Mouse (Mus musculus): Measurements from ENCODE around the gene Hspa1a. TPM values are rescaled to one million over a fixed set of nuclear protein-coding genes. Genes with fewer than 3 reads are reported as not detected.
"Not testable (repeated sequence)": the region's sequence is repeated elsewhere in the genome, so short reads cannot be mapped to it uniquely, and the experiment has no call there.

Hspa1a gene
- total and polyA plus RNA-seq, 2 experiments from 2014 or later: 2.5 to 10.2 TPM

- Histone ChIP-seq H3K4me2 (ENCODE audit: low read depth, low read length) (no peak overlapping the region), H3K36me3 (replicated peaks; ENCODE audit: control insufficient read depth, insufficient read depth, low read length) (no peaks in the 10 kb centered on the region), H3K9me3 (replicated peaks; ENCODE audit: control insufficient read depth, low read length) (no peaks in the 10 kb centered on the region), H3K27me3 (ENCODE audit: control insufficient read depth, insufficient read depth, low read length) (peaks cover 5% of the 10 kb centered on the region), H3K27ac (ENCODE audit: low read depth) (no peak overlapping the region), H3K4me3 (ENCODE audit: low read depth, low read length) (no peak overlapping the region), H3K4me1 (ENCODE audit: control insufficient read depth, insufficient read depth) (peaks cover 8% of the 10 kb centered on the region; the same call in 1 of the 2 replicates), H3K9ac (replicated peaks; ENCODE audit: low read depth, low read length) (no peak overlapping the region)
- ATAC-seq (ENCODE audit: insufficient read depth, low read depth): no peak
- TF ChIP-seq CTCF (IDR thresholded peaks at IDR 0.05; ENCODE audit: low read depth) (no peak), EP300 (IDR thresholded peaks at IDR 0.05; ENCODE audit: low read depth) (no peak)
- no peak for DNase-seq (ENCODE audit: low spot score)
- WGBS: 75% methylated on average over 1 of the region's 1 CpGs
Measured at GRCm38 (mm10) chr17:34962841-34963240, 9.1 kb downstream of the Hspa1a start.

- DNase-seq (ENCODE audit: low spot score) (peak; percentile 33), ATAC-seq (ENCODE audit: insufficient read depth, low read depth) (no peak)
- WGBS: 30% methylated on average over 3 of the region's 3 CpGs
- no peak overlapping the region for H3K4me3 ChIP-seq (ENCODE audit: low read depth, low read length)
- no peak overlapping the region for H3K9ac ChIP-seq (replicated peaks; ENCODE audit: low read depth, low read length)
- H3K36me3 ChIP-seq (replicated peaks; ENCODE audit: control insufficient read depth, insufficient read depth, low read length): no peaks in the 10 kb centered on the region
- peak overlapping the region; percentile 92; the same call in 1 of the 2 replicates for H3K27ac ChIP-seq (ENCODE audit: low read depth)
- TF ChIP-seq CTCF (IDR thresholded peaks at IDR 0.05; ENCODE audit: low read depth) (no peak), EP300 (IDR thresholded peaks at IDR 0.05; ENCODE audit: low read depth) (no peak)
- H3K4me1 ChIP-seq (ENCODE audit: control insufficient read depth, insufficient read depth): peaks cover 8% of the 10 kb centered on the region; the same call in 1 of the 2 replicates
- no peaks in the 10 kb centered on the region for H3K9me3 ChIP-seq (replicated peaks; ENCODE audit: control insufficient read depth, low read length)
- H3K27me3 ChIP-seq (ENCODE audit: control insufficient read depth, insufficient read depth, low read length): no peaks in the 10 kb centered on the region
- no peak overlapping the region for H3K4me2 ChIP-seq (ENCODE audit: low read depth, low read length)
Measured at GRCm38 (mm10) chr17:34962125-34962524, 9.8 kb downstream of the Hspa1a start.

- Histone ChIP-seq H3K4me1 (ENCODE audit: control insufficient read depth, insufficient read depth) (peaks cover 8% of the 10 kb centered on the region; the same call in 1 of the 2 replicates), H3K27me3 (ENCODE audit: control insufficient read depth, insufficient read depth, low read length) (no peaks in the 10 kb centered on the region), H3K9me3 (replicated peaks; ENCODE audit: control insufficient read depth, low read length) (no peaks in the 10 kb centered on the region), H3K36me3 (replicated peaks; ENCODE audit: control insufficient read depth, insufficient read depth, low read length) (no peaks in the 10 kb centered on the region), H3K9ac (replicated peaks; ENCODE audit: low read depth, low read length) (no peak overlapping the region), H3K4me3 (ENCODE audit: low read depth, low read length) (no peak overlapping the region), H3K4me2 (ENCODE audit: low read depth, low read length) (no peak overlapping the region), H3K27ac (ENCODE audit: low read depth) (peak overlapping the region; percentile 92)
- DNase-seq (ENCODE audit: low spot score): no peak
- TF ChIP-seq CTCF (IDR thresholded peaks at IDR 0.05; ENCODE audit: low read depth) (no peak), EP300 (IDR thresholded peaks at IDR 0.05; ENCODE audit: low read depth) (no peak)
- ATAC-seq (ENCODE audit: insufficient read depth, low read depth): no peak
Measured at GRCm38 (mm10) chr17:34960702-34961493, 11.1 kb downstream of the Hspa1a start.

- Histone ChIP-seq H3K9ac (replicated peaks; ENCODE audit: low read depth, low read length) (peak overlapping the region; percentile 55), H3K27ac (ENCODE audit: low read depth) (peak overlapping the region; percentile 92), H3K9me3 (replicated peaks; ENCODE audit: control insufficient read depth, low read length) (no peaks in the 10 kb centered on the region), H3K36me3 (replicated peaks; ENCODE audit: control insufficient read depth, insufficient read depth, low read length) (no peaks in the 10 kb centered on the region), H3K4me1 (ENCODE audit: control insufficient read depth, insufficient read depth) (peaks cover 8% of the 10 kb centered on the region; the same call in 1 of the 2 replicates), H3K4me2 (ENCODE audit: low read depth, low read length) (peak overlapping the region; percentile 68), H3K4me3 (ENCODE audit: low read depth, low read length) (peak overlapping the region; percentile 57), H3K27me3 (ENCODE audit: control insufficient read depth, insufficient read depth, low read length) (no peaks in the 10 kb centered on the region)
- TF ChIP-seq CTCF (IDR thresholded peaks at IDR 0.05; ENCODE audit: low read depth) (no peak), EP300 (IDR thresholded peaks at IDR 0.05; ENCODE audit: low read depth) (no peak)
- no peak for ATAC-seq (ENCODE audit: insufficient read depth, low read depth)
- WGBS: 11% methylated on average over 12 of the region's 12 CpGs
- peak; percentile 45 for DNase-seq (ENCODE audit: low spot score)
Measured at GRCm38 (mm10) chr17:34959881-34960515, 12.0 kb downstream of the Hspa1a start.

GRCm38 (mm10) chr17:34959130-34959778 lies 12.7 kb downstream of the Hspa1a start, which contains the start of gene Hspa1b:
Gene Hspa1b (minus strand): TSS chr17:34959238.
- peak within 1 kb of the TSS; percentile 92 for H3K27ac ChIP-seq (ENCODE audit: low read depth)
- H3K4me2 ChIP-seq (ENCODE audit: low read depth, low read length): peak within 1 kb of the TSS; percentile 68
- not testable (repeated sequence) for H3K36me3 ChIP-seq (replicated peaks; ENCODE audit: control insufficient read depth, insufficient read depth, low read length); H3K9me3 ChIP-seq (replicated peaks; ENCODE audit: control insufficient read depth, low read length); H3K27me3 ChIP-seq (ENCODE audit: control insufficient read depth, insufficient read depth, low read length); H3K4me1 ChIP-seq (ENCODE audit: control insufficient read depth, insufficient read depth)
- peak within 1 kb of the TSS; percentile 55 for H3K9ac ChIP-seq (replicated peaks; ENCODE audit: low read depth, low read length)
- ATAC-seq (ENCODE audit: insufficient read depth, low read depth) (peak; percentile 92), DNase-seq (ENCODE audit: low spot score) (peak; percentile 87)
- under 1% methylated on average over 28 of the region's 32 CpGs for WGBS
- peak within 1 kb of the TSS; percentile 57 for H3K4me3 ChIP-seq (ENCODE audit: low read depth, low read length)

- Histone ChIP-seq H3K4me3 (ENCODE audit: low read depth, low read length) (peak overlapping the region; percentile 57), H3K4me2 (ENCODE audit: low read depth, low read length) (peak overlapping the region; percentile 68)
- H3K36me3 ChIP-seq (replicated peaks; ENCODE audit: control insufficient read depth, insufficient read depth, low read length); H3K27ac ChIP-seq (ENCODE audit: low read depth); H3K9ac ChIP-seq (replicated peaks; ENCODE audit: low read depth, low read length); DNase-seq (ENCODE audit: low spot score); H3K27me3 ChIP-seq (ENCODE audit: control insufficient read depth, insufficient read depth, low read length); H3K4me1 ChIP-seq (ENCODE audit: control insufficient read depth, insufficient read depth); H3K9me3 ChIP-seq (replicated peaks; ENCODE audit: control insufficient read depth, low read length): not testable (repeated sequence)
- ATAC-seq (ENCODE audit: insufficient read depth, low read depth): peak; percentile 10
- 1% methylated on average over 18 of the region's 47 CpGs for WGBS
Measured at GRCm38 (mm10) chr17:34958734-34959129, 13.2 kb downstream of the Hspa1a start.

GRCm38 (mm10) chr17:34957966-34958365 lies 14.0 kb downstream of the Hspa1a start:
- not testable (repeated sequence) for H3K9me3 ChIP-seq (replicated peaks; ENCODE audit: control insufficient read depth, low read length); ATAC-seq (ENCODE audit: insufficient read depth, low read depth); H3K27ac ChIP-seq (ENCODE audit: low read depth); H3K36me3 ChIP-seq (replicated peaks; ENCODE audit: control insufficient read depth, insufficient read depth, low read length); H3K4me2 ChIP-seq (ENCODE audit: low read depth, low read length); H3K4me1 ChIP-seq (ENCODE audit: control insufficient read depth, insufficient read depth); DNase-seq (ENCODE audit: low spot score); H3K9ac ChIP-seq (replicated peaks; ENCODE audit: low read depth, low read length); H3K4me3 ChIP-seq (ENCODE audit: low read depth, low read length); H3K27me3 ChIP-seq (ENCODE audit: control insufficient read depth, insufficient read depth, low read length)
- WGBS: 18% methylated on average over 24 of the region's 40 CpGs

GRCm38 (mm10) chr17:34957291-34957690 lies 14.7 kb downstream of the Hspa1a start:
- H3K36me3 ChIP-seq (replicated peaks; ENCODE audit: control insufficient read depth, insufficient read depth, low read length); DNase-seq (ENCODE audit: low spot score); H3K27me3 ChIP-seq (ENCODE audit: control insufficient read depth, insufficient read depth, low read length); H3K9ac ChIP-seq (replicated peaks; ENCODE audit: low read depth, low read length); H3K27ac ChIP-seq (ENCODE audit: low read depth); ATAC-seq (ENCODE audit: insufficient read depth, low read depth); H3K4me3 ChIP-seq (ENCODE audit: low read depth, low read length); H3K9me3 ChIP-seq (replicated peaks; ENCODE audit: control insufficient read depth, low read length); H3K4me2 ChIP-seq (ENCODE audit: low read depth, low read length); H3K4me1 ChIP-seq (ENCODE audit: control insufficient read depth, insufficient read depth): not testable (repeated sequence)
- WGBS: 13% methylated on average over 6 of the region's 40 CpGs

Measured in heart, postnatal 0 days (tissue).